Mouse (Mus musculus) cerebellum, postnatal 10 days (tissue): ENCODE data around the gene Txndc17.

ENCODE experiments used
- DNase-seq, 2 experiments: peaks; one replicate each; pipeline ENCODE4 v3.0.0; 2021; ENCODE audit warnings: mixed read lengths in 2 of 2

Gene Txndc17

DNA sequence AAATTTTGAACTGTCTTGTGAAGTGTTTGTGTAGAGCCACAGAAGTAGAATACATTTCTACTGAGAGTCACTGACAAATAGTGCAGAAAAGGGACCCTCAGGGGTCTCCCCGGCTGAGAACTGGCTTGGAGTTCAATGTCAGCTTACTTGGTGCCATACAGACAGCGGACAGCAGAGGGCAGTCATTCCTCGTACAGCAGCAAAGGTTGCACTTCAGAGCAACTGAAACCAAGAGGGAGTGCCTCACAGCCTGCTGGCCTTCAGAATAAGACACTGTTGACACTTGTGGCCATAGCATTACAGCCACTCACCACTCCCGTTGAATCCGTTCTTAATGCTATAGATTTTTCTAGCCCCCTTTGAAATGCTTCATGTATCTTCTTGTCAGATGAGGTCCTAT is 17.5 kb downstream of the Txndc17 start:
- peak; percentile 94 to 95 for DNase-seq

DNA sequence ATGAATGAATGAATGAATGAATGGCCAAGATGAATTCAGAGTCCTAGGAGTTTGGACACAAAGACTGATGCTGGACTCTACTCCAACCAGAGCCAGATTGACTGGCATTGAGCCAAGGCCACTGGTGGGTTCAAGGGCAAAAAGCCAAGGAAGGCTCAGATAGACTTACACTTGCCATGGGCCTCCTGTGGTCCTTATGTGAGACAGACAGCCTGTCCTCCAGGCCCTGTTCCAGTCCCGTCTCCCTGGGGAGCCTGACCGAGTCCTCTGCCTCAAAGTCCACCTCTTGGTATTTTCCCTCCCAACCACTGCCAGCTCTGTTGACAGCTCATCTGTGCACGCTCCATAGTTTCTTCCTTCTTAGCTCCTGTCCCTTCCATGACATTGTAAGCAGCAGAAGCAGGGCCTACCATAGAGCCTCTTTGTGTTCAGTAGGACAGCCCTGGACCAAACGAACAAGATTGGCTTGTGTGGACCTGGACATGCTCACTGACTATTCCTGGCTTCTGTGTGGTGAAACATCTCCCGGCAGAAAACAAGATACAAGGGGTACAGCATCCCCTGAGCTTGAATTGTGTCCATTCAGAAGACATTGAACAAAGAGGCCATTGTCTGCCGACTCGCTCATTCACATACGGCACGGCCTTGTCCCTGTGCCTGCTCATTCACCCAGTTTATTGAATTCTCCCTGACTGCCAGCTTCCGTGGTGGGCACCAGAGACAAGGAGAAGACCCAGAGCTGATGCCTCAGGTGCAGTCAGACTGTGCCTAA is 18.9 kb downstream of the Txndc17 start:
- peak; percentile 97 to 98 for DNase-seq

DNA sequence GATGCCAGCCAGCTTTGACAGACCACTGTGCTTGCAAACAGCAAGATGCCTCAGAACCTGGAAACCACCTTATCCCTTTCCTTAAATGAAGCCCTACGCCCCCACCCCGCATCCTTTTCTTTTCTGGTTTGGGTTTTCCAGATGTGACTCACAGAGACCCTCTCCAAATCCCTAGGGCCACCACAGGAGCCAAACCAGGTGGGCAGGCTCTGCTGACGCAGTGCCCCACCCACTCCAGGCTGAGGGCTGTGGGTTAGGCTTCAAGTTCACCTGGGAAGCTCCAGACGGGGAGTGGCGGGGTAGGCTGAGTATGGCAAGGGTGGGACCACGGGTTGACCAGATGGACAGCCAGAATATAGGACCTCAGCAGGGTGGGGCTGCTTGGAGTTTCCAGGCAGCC is 19.6 kb downstream of the Txndc17 start:
- peak; percentile 40 to 56 for DNase-seq

DNA sequence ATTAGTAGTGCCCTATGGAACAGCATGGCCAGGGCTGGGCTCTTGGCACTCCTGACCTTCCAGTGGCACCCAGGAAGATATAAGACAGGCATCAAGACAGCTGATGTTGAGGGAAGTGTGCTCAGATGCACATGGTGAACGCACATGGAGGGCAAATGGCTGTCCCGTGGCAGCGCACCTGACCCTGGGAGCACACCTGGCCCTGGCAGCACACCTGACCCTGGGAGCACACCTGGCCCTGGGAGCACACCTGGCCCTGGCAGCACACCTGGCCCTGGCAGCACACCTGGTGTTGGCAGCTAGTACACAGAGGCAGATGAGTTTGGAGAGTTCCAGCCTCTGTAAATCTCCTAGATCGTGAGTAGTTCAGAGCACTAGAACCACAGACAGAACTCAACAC is 21.2 kb downstream of the Txndc17 start:
- peak in 1 of 2 experiments; percentile 5 for DNase-seq

DNA sequence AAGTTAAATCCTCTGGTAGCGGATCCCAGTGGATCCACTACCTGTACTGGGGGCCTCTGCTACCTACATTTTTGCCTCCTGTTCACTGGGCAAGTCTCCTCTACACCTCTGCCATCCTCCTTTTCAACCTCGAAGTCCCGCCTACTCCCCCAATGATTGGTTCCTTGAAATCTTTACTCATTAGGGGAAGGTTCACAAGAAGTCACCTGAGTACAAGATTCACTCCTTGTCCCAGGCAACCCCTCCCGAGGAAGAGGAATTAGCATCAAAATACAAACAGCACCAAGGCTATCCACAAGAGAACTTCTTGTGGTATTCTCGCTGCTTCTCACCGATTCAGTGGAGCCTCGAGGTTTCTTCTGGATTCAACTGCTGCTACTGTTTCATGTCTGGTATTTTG is 24.7 kb downstream of the Txndc17 start:
- no peak for DNase-seq

DNA sequence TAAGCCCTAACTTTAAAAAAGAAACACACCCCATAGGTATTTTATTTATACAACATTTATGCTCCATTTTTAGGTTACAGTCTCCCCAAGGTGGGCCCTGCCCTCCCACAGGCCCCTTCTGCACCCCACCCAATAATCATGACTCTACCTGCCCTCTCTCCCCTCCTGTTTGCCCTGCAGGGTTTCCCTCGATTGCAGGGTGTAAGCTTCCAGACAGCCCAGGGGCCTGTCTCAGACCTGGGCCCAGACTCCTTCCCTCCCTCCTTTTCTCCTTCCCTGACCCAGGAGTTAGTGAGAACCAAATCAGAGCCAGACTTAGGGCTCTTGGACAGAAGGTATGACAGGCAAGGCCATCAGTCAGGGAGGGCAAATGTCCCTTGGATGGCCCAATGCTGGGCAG is 25.6 kb downstream of the Txndc17 start:
- DNase-seq: no peak

DNA sequence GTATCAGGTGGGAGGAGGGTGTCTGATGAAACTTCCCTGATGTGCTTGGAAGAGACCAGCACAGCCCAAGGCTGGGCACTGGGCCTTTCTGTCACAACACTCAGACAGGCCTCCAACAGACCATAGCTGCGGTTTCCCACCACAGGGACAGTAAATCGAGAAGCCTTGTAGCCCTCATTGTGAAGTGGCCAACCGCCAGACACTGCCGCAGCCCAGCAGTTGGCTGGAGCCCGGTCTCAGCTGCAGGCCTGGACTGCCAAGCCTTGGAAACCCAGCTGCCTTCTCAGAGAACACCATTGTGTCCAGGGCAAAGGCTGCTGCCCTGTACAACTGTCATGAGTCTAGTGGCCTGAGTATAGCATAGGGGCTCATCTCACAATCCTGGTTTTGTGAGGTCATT is 26.7 kb downstream of the Txndc17 start:
- peak; percentile 82 to 90 for DNase-seq

DNA sequence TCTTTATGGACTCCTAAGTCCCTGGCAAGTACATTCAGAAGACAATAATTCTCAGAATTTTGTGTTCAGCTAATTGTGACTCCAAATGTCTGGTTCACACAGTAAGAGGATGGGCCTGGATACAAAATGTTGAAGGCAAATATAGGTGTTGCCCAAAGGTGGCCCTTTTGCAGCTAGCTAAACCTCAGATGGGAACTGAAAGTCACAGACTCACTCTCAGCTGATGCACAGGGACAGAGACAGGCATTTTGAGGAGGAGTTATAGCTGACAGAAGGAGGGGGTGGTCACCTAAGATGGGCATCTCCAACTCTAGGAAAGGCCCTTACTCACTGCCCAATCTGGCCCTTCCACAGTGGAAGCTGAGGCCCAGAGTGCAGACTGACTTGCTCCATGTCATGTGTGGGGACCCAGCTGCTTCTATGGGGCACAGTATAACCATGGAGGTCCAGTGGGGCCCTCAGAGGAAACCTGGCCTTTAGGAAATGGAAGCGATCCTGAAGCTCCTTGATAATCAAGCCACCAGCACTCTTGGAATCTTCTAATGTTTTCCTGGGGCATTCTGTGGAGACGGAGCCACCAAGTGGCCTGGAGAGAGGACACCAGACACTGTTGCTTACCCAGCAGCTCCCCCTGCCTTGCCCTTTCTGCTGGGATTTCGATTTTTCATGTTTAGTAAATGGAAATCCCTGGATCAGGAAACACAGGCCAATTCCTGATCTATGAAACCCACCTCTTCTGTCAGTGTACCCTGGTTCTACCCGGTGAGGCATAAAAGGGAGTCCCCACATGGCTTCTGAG is 32.9 kb downstream of the Txndc17 start:
- DNase-seq: no peak

DNA sequence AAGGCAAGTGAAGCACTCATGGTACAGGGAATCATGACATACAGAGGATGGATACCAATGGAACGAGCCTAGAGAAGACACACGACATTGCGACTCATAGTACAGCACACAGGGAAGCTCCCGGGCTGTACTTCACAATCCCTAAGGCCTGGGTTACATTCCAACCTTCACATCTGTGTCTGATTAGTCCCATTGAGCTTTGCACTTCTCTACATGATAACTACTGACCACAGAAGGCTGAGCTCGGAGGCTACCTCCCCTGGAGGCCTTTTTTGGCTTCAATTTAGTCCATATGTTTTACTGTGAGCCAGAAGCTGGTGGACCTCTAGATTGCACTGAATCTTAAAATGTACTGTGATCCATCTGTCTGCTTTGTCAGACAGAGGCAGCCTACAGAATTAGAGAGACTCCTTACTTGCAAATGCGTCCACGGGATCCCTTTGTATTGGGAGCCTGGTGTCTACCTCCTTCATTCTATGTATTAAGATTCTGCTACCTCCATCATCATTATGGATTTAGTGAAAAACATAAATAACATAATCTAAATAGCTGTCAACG is 37.9 kb downstream of the Txndc17 start:
- no peak for DNase-seq

DNA sequence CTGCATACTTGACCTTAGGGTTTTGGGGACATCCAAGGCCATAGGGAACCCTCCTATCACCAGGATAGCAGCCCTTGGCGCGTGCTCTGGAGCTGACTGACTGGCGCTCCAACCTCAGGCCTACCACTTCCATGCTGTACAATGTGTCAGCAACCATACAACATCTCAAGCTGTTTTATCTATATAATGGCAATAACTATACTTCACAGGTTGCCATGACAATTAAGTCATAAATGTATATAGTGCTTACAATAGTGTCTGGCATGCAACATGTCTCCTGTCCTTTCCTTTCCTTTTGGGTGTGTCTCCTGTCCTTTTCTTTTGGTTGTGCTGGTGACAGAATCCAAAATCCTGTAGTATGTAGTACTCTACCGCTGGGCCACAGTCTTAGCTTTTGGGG is 48.3 kb downstream of the Txndc17 start:
- no peak for DNase-seq

DNA sequence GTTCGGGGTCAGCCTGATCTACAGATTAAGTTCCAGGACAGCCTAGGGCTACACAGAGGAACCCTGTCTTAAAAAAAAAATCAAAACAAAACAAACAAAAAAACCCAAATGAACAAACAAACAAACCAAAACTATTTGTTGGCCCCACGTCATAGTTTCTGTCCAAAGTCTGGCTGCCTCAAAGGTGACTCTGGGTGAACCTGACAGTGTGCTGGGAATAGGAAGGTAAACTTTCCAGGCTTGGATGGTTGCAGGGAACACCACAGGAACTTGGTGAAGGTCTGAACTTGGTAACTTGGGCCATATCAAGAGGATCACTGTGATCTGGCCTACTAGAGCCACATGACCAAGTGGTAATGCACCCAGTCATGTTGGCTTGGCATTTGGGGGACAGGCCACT is 49.1 kb downstream of the Txndc17 start:
- DNase-seq: no peak
